Mouse (Mus musculus) C2C12 (cell line): Measurements from ENCODE around the gene Ppig. TPM values are rescaled to one million over a fixed set of nuclear protein-coding genes. Genes with fewer than 3 reads are reported as not detected.

Experiments used
- H3K27me3 ChIP-seq: one replicate; pipeline ENCODE4 v1.6.1; 2011; ENCODE audit not compliant: control insufficient read depth, insufficient read depth, insufficient read length
- H3K36me3 ChIP-seq: one replicate; pipeline ENCODE4 v1.6.1; 2011; ENCODE audit not compliant: control insufficient read depth, insufficient read depth
- H3K4me3 ChIP-seq: one replicate; pipeline ENCODE4 v1.5.1; 2011; ENCODE audit warnings: mild to moderate bottlenecking, control low read depth; ENCODE audit not compliant: poor library complexity, insufficient read depth, severe bottlenecking
- H3K79me2 ChIP-seq: one replicate; pipeline ENCODE4 v1.6.1; 2011; ENCODE audit not compliant: control insufficient read depth, insufficient read depth
- H3K79me3 ChIP-seq: one replicate; pipeline ENCODE4 v1.6.1; 2011; ENCODE audit warnings: low read depth, control low read depth
- H3ac ChIP-seq: one replicate; pipeline ENCODE3; 2011; ENCODE audit warnings: low read depth; ENCODE audit not compliant: control insufficient read depth, insufficient read length
- CEBPB ChIP-seq: IDR thresholded peaks from one replicate; pipeline ENCODE4 v1.6.1; 2011; ENCODE audit warnings: low read depth, mild to moderate bottlenecking, control low read depth, moderate library complexity
- CTCF ChIP-seq: IDR thresholded peaks from one replicate; pipeline ENCODE4 v1.5.1; 2011; ENCODE audit not compliant: control insufficient read depth, insufficient read depth, insufficient read length
- FOSL1 ChIP-seq: IDR thresholded peaks from one replicate; pipeline ENCODE4 v1.8.0; 2011; ENCODE audit warnings: mild to moderate bottlenecking, low read length; ENCODE audit not compliant: poor library complexity, insufficient read depth, severe bottlenecking
- MAX ChIP-seq: IDR thresholded peaks from one replicate; pipeline ENCODE4 v1.6.1; 2011; ENCODE audit warnings: mild to moderate bottlenecking, control low read depth
- MYOD1 ChIP-seq: IDR thresholded peaks from one replicate; pipeline ENCODE4 v1.6.1; 2011; ENCODE audit warnings: low read depth; ENCODE audit not compliant: control insufficient read depth, insufficient read length
- MYOG ChIP-seq: IDR thresholded peaks from one replicate; pipeline ENCODE4 v1.6.1; 2011; ENCODE audit not compliant: control insufficient read depth, insufficient read length; ENCODE audit errors: extremely low read depth
- USF1 ChIP-seq: IDR thresholded peaks from one replicate; pipeline ENCODE4 v1.6.1; 2011; ENCODE audit warnings: low read depth, mild to moderate bottlenecking, control low read depth, moderate library complexity
- polyA plus RNA-seq: library from polyadenylated mRNA; unstranded; fragments of >200 nt; fragmentation: generic; extraction: Trizol; gene quantifications from one replicate; pipeline ENCODE4 v1.2.1, GENCODE M21; 2012; ENCODE audit warnings: missing spikeins

The Ppig gene
- polyA plus RNA-seq, 1 experiment = 6.5 TPM

DNA sequence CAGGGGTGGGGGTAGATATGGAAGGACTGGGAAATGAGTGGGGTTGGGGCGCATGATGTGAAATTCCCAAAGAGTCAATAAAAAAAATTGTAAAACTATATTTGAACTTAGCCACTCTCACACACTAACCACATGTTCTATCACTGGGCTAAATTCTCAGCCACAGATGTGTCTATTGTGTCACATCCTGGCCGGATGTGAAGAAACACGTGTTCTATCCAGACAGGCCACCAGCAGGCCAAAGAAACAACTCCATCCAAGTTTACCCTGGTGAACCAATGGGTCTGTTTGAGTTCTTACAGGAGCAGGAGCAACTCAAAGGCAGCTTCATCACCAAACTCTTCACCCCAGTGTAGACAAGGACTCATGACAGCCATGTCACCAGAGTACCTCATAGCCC, 5.9 kb upstream of the Ppig start:
- TF ChIP-seq MAX (no peak), MYOD1 (no peak), FOSL1 (no peak), CTCF (no peak), USF1 (no peak), CEBPB (no peak), MYOG (no peak)

DNA sequence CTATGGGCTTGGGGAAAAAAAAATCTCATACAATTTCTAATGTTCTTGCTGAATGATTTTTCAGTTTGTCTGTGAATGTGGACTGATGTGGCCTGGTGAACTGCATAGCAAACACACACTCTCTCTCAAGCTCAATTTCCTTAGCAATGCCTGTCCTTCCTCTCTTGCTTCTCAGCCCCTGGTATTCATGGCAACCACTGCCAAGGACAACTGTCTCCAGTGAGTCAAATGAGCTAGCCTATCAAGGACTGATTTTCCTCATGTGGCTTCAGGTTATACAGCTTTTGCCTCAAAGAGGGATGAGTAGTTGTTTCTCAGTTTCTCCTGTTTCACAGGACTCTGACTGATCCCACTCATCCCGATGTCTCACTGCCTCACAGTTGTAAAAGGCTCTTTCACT, 3.2 kb upstream of the Ppig start:
- peaks cover 10% of the 10 kb centered on the region for H3K79me3 ChIP-seq
- TF ChIP-seq MYOD1 = no peak
- TF ChIP-seq CTCF = no peak
- TF ChIP-seq FOSL1 = no peak
- no peak for TF ChIP-seq MAX
- no peak for TF ChIP-seq MYOG
- no peak for TF ChIP-seq USF1
- TF ChIP-seq CEBPB = no peak
- H3K27me3 ChIP-seq = no peaks in the 10 kb centered on the region
- H3K4me3 ChIP-seq = no peak overlapping the region
- H3ac ChIP-seq = no peak overlapping the region
- peaks cover 16% of the 10 kb centered on the region for H3K79me2 ChIP-seq
- no peaks in the 10 kb centered on the region for H3K36me3 ChIP-seq

More for the DNA sequence above, 5.9 kb upstream of the Ppig start:
- H3K79me3 ChIP-seq = peaks cover 2% of the 10 kb centered on the region
- H3K27me3 ChIP-seq = no peaks in the 10 kb centered on the region
- H3K79me2 ChIP-seq = peaks cover 12% of the 10 kb centered on the region
- no peak overlapping the region for H3ac ChIP-seq
- H3K4me3 ChIP-seq = no peak overlapping the region
- no peaks in the 10 kb centered on the region for H3K36me3 ChIP-seq

DNA sequence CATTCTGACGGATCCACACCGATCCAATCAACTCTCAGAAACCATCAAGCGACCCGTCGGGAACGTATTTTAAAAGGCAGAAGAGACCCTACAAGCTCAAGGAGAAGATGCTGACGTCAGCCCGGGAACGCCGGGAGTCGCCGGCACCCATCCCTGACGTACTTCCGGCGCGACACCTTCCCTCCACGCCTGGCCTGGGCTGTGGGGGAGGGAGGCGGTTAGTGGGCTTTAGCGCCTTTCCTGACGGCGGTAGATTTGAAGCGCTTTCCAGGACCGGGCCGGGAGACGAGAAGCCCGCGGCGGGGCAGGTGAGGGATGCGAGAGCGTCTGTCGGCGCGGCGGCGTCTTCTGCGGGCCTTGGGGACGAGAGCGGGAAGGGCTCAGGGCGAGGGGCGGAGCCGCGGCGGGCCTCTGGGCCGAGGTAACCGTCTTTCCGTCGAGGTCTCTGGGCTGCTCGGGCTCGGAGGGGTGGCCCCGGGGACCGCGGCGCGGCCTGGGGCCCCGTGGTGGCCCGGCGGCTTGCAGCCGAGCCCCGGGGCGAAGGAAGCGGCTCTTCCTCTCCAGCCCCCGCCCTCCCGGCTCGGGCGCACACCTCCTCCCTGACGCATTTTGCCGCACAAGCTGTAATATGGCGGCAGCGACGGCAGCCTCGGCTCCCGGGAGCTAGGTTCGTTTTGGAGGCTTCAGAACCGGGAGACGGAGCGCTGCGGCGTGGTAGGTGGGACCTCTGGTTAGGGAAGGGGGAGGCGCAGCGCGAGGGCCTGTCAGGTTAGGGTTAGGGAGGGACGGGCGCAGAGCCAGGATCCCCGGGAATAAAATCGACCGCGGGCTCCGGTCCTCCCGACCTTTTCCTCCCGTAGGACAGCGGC, 539 bp downstream of the Ppig start:
- Histone ChIP-seq H3K27me3 (no peaks in the 10 kb centered on the region), H3K4me3 (peak overlapping the region; percentile 92), H3K79me2 (peaks cover 51% of the 10 kb centered on the region), H3K36me3 (peaks cover 11% of the 10 kb centered on the region), H3ac (peak overlapping the region; percentile 95), H3K79me3 (peaks cover 40% of the 10 kb centered on the region)
- TF ChIP-seq MAX (peak; percentile 85), MYOD1 (no peak)

DNA sequence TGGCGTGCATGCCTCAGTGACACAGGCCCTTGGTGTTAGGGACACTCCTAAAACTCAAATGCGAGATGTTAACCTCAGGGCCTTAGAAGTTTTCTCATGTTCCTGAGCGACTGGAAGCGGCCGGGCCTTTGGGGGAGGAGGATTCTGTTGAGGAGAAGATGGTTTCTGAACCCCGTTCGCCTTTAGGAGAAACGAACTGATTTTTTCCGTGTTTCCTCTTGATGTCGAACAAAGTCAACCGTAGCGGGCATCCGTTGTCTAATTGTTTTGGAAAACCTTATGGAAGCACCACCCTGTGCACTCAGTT, 1.1 kb downstream of the Ppig start:
- Histone ChIP-seq H3K4me3 (peak overlapping the region; percentile 92), H3K79me2 (peaks cover 55% of the 10 kb centered on the region), H3K36me3 (peaks cover 11% of the 10 kb centered on the region), H3K27me3 (no peaks in the 10 kb centered on the region), H3ac (peak overlapping the region; percentile 95), H3K79me3 (peaks cover 44% of the 10 kb centered on the region)
- no peak for TF ChIP-seq MYOD1
- no peak for TF ChIP-seq MYOG
- TF ChIP-seq CEBPB = no peak
- TF ChIP-seq USF1 = no peak
- TF ChIP-seq FOSL1 = no peak
- no peak for TF ChIP-seq MAX
- no peak for TF ChIP-seq CTCF

DNA sequence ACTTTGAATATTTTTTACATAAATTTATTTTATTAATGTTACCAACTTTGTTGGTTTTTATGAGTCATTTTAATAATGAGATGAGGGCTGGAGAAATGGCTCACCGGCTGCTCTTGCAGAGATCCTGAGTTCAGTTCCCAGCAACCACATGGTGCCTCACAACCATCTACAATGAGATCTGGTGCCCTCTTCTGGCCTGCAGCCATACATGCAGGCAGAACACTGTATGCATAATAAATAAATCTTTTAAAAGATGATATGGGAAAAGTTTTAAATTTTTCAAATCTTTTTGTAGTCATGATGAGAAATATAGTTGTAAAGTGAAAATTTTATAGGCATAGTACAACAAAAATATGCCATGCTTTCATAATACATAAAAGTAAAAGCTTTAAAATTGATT, 22.7 kb downstream of the Ppig start:
- H3K36me3 ChIP-seq = peaks cover 96% of the 10 kb centered on the region
- H3K27me3 ChIP-seq = no peaks in the 10 kb centered on the region
- no peak overlapping the region for H3K4me3 ChIP-seq
- no peaks in the 10 kb centered on the region for H3K79me3 ChIP-seq
- H3ac ChIP-seq = no peak overlapping the region
- H3K79me2 ChIP-seq = no peaks in the 10 kb centered on the region
- no peak for TF ChIP-seq CTCF
- TF ChIP-seq MAX = no peak
- no peak for TF ChIP-seq FOSL1
- no peak for TF ChIP-seq MYOD1
- no peak for TF ChIP-seq CEBPB
- no peak for TF ChIP-seq MYOG
- TF ChIP-seq USF1 = no peak

DNA sequence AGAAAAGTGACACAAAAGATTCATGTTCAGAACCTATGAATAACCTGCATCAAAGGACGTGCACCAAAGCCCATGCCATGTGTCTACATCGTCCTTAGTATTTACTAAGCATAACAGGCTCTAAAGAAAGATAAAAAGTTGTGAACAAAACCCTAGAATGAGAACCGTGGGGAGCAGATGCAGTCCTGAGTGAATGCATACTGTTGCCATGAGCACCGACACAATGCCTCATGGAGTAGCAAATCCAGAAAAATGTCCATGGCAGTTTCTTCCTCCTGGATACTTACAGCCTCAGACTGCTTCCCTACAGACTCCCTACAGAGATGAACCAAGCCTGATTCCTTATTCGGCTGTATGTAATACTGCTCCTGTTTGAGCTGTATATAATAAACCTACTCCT, 38.6 kb downstream of the Ppig start:
- Histone ChIP-seq H3K79me3 (no peaks in the 10 kb centered on the region), H3K36me3 (no peaks in the 10 kb centered on the region), H3K4me3 (no peak overlapping the region), H3K79me2 (no peaks in the 10 kb centered on the region), H3K27me3 (no peaks in the 10 kb centered on the region), H3ac (no peak overlapping the region)
- TF ChIP-seq FOSL1 (no peak), MYOG (no peak)
